Mouse (Mus musculus) adrenal gland, postnatal 36 days (tissue): ENCODE data around the gene Aqp11. TPM values are rescaled to one million over a fixed set of nuclear protein-coding genes. Genes with fewer than 3 reads are reported as not detected.

ENCODE experiments used
- DNase-seq, 2 experiments: peaks; one replicate each; pipeline ENCODE4 v3.0.0; 2021; ENCODE audit warnings: mixed read lengths in 1 of 2
- long read RNA-seq, 2 experiments: library from polyadenylated mRNA; stranded (forward); transcript quantifications; one replicate each; pipeline ENCODE4 v2.0.0; 2021; ENCODE audit warnings: borderline sequencing depth in 2 of 2
- total RNA-seq, 2 experiments: library from RNA; stranded (reverse); gene quantifications; 2 replicates each; pipeline ENCODE4 v1.2.3; 2021

Gene Aqp11
- total RNA-seq = 1 to 10 TPM; 2.9 to 3.8 TPM
- long read RNA-seq, experiment 1, partial matches to known transcripts = 0 of 1 reads
- long read RNA-seq, experiment 1, other reads (novel, unspliced or antisense) = 0 of 1 reads
- long read RNA-seq, experiment 2, partial matches to known transcripts = 0 of 2 reads
- long read RNA-seq, experiment 2, other reads (novel, unspliced or antisense) = 1 of 2 reads

DNA sequence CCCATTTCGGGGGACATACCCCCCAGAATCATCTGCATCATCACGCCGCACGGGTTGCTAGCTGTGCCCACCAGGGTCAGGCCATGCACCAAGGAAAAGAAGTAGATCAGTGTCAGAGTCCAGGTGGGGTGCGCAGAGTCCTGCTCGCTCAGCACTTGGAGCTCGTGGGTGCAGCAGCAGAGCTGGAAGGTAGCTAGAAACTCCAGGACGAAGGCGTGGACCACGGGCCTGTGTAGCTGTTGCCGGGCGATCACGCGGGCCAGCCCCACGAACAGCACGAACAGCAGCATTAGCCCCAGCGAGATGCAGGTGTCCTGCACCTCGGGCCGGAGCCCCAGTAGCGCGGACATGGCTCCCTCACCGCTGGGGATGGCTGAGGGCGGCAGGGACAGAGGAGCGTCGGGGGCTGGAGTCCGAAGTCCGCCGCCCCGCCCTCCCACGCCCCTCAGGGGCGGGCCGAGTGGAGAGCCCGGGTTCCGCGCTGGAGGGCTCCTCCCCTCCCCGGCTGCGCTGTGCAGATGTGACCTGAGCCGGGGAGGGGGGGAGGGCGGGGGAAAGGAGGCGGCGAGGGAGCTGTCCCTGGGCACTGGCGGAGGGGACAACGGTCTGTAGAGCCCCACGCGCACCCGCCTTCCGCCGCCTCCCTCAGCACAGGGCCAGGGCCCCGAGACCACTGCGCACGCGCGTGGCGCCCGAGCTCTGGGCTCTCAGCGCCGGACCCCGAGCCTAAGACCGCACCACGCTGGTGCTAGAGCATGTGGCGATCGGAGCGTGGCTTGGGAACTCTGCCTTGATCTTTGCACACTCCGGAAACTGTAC is at the start of gene Aqp11:
Gene Aqp11 (minus strand): TSS at position 652 of the 819 bp plus-strand sequence.
- DNase-seq = peak; percentile 95 to 97

DNA sequence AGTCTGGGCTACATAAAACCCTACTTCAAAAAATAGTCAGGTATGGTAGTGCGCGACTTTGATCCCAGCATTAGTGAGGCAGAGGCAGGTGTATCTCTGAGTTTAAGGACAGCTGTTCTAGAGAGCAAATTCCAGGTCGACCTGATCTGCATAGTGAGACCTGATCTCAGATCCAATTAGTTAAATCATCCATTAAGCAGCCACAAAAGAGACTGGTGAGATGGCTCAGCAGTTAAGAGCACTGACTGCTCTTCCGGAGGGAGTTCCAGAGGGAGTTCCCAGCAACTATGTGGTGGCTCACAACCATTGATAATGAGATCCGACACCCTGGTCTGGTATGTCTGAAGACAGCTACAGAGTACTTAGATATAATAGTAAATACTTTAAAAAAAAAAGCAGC is 45.4 kb upstream of the Aqp11 start:
- no peak for DNase-seq

DNA sequence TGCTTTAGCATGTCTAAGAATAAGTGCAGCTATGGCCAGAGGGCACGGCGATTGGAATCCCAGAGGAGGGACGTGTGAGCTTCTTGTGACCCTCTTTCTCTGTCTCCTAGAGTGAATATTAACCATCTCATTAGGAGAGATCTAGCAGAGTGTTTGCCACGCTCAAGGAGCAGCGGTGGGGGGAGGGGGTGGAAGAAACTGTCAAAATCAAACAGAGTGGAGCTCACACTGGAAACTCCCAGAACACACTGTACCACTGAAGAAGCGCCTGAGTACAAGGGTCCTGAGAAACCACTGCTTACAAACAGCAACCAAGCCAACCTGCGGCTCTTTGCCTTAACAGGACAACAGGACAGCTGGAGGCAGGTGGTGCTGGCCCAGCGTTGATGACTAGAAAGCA is 43.4 kb upstream of the Aqp11 start:
- DNase-seq = no peak

DNA sequence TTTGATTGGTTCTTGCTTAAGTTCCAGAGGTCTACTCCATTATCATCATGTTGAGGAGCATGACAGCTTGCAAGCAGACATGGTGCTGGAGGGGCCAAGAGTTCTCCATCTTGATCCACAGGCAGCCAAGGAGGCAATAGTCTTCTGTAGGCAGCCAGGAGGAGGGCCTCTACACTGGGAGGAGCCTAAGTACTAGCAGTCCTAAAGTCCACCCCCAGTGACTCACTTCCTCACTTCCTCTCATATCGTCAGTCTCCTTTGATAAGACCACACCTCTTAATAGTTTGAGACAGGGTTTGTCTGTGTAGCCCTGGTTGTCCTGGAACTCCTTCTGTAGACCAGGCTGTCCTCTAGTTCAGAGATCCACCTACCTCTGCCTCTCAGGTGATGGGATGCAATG is 42.7 kb upstream of the Aqp11 start:
- no peak for DNase-seq

DNA sequence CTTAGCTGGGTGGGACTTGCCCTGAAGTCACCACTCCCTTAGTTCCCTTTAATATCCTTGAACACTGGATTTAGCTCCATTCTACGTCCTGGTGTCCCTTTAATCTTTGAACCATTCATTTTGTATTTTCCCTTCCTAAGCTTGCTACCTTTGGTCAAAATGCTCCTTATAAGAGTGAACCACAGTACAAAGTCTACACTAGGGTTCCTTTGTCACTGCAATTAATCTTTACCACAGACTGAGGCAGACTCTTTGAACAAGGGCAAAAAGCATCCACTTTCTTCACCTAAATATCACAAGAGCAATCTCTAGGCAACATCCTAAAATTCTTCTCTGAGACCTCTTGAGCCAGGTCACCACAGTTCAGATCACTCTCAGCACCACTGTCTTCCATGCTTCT is 42.1 kb upstream of the Aqp11 start:
- no peak for DNase-seq

DNA sequence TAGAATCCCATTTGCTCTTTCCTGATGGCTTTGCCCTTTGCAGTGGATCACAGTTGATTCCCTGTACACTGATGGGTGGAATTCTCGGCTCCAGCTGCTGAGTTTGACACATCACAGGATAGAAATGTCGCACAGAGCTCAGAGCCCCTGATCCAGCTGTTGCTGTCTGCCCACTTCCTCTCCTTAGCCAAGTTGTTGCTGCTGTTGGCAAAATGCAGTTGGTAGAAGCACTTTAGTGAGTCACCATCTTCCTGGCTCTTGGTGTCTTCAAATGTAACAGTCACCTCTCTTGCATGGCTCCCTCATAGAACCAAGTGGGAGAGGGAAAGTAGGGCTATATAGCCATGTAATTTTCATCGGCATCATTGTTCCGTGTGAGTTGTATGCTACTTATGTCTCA is 39.1 kb upstream of the Aqp11 start:
- DNase-seq = no peak

DNA sequence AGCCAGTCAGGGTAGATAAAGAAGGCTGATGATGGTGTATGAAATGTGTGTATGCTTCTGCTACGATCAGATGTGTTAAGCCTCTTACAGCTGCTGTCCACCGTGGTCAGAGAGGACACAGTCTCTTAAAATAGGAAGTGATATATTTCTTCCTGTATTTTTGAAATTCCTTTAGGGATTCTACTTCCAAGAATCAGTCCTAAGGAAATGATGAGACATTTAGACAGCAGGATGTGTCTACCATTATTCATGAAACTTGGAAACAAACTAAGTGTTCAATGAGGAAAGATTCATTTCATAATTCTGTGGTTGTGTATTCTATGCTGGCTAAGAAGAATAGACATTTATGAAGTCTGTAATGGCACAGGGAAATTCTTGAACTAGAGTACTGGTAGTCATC is 37.8 kb upstream of the Aqp11 start:
- no peak for DNase-seq

DNA sequence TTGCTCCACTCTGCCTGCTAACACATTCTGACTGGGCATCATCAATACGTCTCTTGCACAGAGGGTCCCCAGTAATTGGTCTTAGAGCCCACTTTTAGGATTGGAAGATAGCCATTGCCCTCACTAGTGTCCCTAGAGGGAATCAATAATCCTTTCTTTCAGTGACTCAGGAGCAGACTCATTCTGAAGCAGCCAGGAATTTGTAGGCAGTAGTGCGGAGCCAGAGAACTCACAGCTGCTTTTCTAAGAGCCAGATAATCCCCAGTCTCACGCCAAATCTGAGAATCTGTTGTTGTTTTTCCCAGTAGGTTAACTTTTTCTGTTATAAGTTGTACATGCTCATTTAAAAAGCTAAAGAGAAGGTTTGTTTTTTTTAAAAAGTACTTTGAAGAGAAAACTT is 37.3 kb upstream of the Aqp11 start:
- DNase-seq = no peak

DNA sequence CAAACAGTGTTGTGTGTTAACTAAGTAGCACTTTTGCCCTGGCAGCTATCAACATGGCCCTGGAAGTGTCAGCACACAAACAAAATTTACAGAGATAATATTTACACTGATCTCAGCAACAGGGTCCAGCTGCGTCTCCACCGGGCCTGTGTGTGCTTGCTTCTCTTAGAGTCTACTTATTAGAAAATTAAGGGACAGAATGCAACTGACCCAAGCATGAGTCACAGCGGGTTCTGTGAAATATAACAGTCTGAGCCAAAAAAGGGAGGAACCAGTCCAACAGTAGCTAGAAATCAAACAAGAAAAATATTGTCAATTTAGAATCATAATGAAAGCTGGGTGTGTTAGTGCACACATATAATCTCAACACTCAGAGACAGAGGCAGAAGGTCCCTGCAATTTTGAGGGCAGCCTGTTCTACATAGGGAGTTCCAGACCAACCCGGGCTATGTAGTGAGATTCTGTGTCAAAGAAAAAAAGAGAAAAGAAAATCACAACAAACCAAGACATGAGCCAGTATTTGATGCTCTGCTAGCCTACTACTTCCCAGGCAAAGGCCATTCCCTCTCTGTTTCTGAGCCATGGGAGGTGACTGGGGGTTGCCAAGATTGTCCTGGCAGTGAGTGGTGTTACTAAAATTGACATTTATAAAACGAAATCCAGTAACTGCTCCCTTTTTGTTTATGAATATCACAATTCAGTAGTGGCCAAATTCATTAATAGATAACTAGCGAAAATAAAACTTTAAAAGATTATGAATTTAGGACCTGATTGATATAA is 32.9 kb upstream of the Aqp11 start:
- peak; percentile 34 to 48 for DNase-seq

DNA sequence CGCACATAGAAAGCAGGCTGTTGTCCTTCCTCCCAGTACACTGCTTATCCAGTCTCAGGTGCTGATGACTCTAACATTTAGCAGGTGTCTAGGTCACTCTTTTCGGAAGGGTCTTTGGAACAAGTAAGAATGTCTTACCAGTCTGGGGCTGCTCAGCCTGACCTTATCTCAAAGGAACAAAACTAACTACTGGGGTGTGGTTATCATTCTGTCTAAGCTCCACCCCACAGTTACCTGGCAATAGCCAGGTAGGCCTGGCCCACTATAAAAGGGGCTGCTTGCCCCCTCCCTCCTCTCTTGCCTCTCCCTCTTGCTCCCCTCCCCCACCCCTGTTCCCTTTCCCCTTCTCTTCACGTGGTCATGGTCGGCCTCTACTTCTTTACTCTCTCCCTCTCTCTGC is 30.9 kb upstream of the Aqp11 start:
- DNase-seq = no peak

DNA sequence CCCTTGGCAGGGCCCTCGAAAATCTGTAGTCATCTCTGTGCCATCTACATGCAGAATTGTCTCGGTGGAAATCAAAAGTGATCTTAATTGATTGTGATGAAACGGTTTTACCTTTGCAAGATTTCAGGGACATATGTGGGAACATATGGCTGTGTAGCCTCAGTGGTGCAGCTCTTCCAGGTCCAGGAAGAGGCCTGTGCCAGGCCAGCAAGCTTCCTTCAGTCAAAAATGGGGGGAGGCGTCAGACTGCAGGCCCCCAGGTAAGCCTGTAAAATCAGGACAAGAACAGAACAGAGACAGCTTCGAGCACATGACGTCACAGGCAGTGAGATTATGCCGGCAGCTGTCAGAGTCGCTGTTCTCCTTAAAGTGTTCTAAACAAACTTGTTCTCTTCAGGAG is 29.8 kb upstream of the Aqp11 start:
- DNase-seq = no peak

DNA sequence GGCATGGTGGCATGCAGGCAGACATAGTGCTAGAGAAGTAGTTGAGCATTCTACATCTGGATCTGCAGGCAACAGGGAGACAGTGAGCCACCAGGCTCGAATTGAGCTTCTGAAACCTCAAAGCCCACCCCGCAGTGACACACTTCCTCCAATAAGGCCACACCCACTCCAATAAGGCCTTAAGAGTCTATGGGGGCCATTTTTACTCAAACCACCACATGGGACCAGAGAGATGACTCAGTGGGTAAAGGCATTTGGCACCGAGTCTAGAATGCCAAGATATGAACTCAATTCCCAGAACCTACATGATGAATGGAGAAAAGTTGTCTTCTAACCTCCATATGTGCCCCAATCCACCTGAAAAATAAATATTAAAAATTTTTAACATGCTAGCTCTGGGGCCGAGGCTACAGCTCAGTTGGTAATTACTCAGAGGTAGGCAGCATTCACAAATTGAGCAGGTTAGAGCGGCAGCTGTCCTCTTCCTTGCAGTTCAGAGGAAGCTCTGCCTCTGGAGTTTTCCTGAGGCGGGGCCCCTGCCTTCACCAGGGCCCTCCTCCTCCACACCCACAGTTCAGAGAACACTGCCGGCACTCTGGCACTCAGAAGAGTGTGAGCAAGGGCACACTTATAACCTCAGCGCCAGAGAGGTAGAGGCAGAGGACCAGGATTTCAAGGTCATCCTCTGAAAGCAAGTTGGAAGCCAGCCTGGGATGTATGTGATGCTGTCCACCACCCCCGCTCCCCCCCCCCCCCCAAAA is 28.5 kb upstream of the Aqp11 start:
- DNase-seq = no peak

DNA sequence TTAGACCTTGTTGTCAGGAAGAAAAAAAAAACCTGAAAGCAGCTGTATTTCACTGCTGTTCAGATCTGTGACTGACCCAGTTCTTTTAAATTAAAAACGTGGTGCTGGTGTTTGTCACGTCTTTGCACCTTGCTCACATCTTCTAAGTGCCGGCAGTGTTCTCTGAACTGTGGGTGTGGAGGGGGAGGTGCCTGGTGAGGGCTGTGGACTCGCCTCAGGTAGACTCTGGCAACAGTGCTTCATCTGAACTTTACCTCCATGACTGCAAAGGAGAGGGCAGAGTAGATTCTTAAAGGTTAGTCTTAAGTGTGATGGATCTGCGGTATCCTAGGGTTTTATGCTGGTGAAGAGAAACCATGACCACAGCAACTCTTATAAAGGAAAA is 27.9 kb upstream of the Aqp11 start:
- DNase-seq = no peak

DNA sequence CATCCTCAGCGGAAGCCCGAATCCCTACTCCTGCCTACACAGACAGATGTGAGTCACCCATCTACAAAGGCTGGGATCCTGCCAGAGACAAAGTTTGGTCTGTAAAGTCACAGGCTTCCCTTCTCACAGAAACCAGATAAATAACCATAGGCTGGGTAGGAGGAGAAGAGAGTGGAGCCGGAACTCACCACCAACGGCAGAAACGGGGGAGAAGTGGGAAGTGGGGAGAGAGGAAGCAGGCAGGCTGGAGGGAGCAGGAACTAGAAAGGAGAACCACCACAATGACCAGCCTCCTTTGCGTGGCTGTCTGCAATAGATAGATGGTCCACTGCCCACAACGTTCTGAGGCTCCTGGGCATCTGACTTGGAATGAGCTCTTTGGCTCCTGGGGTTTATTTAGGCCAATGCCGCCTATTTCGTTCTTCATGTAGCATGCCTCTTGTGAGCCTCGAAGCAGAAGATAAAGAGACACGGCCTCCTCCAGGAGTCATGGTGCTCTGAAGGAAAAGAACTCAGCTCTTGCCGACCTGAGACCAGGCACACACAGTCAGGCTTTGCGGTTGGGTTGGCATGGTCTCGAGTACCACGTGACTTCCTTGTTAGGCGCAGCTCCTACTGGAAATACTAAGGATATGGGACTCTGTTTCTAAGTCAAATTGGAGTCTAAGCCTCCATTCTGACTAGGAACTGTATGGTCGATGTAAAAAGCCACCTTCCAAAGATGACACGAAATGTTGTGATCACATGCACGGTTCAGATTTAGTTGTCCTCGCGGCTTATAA is 27.3 kb upstream of the Aqp11 start:
- DNase-seq = peak; percentile 77 to 79

DNA sequence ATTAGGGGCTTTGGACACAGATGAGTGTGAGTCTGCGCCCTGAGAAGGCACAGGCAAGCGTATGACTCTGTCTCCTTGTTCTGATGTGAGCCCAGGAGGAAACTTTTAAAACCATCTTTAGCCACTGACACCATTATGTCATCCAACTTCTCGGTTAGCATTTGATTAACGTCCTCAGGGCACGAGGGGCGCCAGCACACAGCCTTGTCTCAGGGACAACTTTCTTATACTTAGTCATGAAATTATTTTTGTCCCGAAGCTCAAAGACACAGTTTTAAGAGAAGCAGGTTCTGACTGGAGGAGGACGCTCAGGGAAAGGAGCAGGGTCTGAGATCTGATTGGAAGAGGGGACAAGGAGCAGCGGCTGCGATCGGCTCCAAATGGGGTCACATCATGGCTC is 26.5 kb upstream of the Aqp11 start:
- DNase-seq = peak; percentile 70 to 76

DNA sequence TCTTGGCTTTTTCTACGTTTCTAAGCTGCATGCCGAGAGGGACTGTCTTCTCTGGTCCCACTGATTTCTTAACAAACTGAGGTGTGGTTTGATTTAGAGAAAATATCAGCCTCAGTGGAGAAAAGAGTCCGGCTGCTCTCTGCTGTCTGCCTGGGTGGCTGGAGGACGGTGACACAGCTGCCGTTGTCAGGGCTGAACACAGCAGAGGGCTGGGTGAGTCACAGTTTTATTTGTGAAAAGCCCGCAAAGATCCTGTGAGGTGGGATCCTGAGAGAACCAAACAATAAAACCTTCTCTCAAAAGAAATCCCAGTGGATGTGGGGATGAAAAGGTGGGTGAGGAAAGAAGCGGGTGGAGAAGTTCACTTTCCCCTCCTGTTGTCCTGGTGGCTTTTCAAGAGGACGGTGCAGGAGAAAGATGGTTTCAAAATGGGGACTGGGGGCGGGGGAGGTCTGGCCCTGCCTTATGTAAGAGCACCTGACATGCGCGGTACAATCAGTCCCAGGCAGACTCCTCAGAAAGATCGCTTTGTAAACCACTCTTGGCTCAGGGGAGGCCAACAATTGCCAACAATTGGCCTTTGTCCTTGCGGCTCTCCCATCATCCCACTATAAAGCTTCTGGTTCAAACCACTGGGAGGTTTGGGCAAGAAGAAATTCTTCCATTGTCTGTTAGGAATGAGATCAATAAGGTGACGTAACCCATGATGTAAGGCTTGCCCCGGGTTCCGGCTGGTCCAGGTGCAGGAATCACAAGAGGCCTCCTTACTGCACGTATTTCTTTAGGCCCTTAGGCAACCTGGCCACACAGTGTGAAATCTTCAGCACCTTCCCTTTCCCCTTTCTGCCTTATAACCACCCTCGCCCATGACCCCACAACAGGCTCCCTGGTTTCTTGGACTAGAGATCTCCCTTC is 19.1 kb upstream of the Aqp11 start:
- peak; percentile 54 to 60 for DNase-seq

DNA sequence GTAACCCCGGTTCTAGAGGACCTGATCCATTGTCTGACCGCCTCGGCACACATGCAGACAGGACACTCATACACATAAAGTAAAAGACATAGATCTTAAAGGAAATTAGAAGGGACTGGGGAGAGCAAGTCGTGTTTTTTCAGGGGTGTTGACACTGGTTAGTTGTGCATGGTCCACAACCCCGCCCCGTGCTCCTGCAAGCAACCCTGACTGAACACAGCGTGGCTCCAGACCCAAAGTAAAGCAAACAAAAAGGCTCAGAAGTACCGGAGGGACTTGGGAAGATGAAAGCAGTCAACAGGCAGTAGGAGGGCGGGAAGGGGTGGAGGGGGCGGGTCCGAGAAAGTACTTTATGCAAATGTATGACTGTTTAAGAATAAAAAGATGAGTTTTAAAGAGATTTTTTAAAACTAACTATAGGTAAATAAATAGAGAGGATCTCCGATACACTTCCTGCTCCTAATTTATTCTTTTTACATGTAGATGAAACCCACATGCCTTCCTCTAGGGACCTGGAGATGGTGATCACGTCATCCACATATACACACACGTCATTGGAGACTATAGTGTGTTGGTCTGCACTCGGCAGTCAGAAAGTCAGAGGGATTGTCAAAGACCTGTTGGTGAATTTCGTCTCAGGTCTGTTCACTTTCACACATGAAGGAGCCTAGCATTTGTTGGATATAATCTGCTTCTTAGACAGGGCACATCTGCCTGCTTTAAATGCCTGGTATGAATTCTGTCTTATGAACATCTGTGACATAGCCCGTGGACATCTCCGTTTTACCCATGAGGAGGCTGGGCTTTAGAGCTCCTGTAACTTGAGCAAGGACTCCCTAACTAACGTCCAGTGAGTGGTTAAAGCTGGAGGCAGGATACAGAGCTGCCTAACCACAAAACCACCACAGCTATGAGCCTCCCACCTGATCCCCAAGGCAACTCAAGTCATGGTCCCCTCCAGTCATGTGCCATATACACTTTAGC is 11.4 kb upstream of the Aqp11 start:
- peak in 1 of 2 experiments; percentile 46 for DNase-seq

DNA sequence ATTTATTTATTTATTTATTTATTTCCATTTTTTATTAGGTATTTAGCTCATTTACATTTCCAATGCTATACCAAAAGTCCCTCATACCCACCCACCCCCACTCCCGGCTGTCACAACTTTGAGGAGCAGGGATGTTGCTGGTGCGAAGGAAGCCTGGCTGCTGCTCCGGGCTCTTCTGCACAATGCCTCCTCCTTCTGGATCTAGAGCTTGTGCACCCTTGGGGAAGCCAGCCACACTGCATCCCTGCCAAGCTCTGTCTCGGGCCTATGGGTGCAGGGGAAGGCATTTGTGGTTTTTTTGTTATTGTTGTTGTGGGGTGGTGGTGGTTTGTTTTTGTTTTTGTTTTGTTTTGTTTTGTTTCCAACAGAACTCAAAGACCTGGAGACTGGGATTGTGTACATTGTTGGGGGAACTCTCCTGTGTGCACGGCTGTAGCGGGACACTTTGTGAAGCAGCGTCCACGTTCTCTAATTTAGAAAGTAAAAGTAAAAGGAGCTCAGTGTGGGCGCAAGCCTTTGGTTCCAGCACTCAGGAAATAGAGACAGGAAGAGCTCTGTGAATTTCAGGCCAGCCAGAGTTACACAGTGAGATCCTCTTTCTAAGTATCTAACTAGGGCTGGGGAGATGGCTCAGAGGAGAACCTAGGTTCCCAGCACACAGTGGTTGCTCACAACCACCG is 10.6 kb upstream of the Aqp11 start:
- peak in 1 of 2 experiments; percentile 30 for DNase-seq
